Mouse (Mus musculus): Measurements from ENCODE around the gene Thoc2. TPM values are rescaled to one million over a fixed set of nuclear protein-coding genes. Genes with fewer than 3 reads are reported as not detected.
"Not testable (repeated sequence)": the region's sequence is repeated elsewhere in the genome, so short reads cannot be mapped to it uniquely, and the experiment has no call there.

The Thoc2 gene
- total RNA-seq (2021): 10 to 100 TPM; 48.5 to 51.0 TPM
- long read RNA-seq, experiment 1, full-length matches to known transcripts: 2 of 11 reads
- long read RNA-seq, experiment 1, partial matches to known transcripts: 2 of 11 reads
- long read RNA-seq, experiment 1, other reads (novel, unspliced or antisense): 7 of 11 reads
- long read RNA-seq, experiment 2, full-length matches to known transcripts: 2 of 11 reads
- long read RNA-seq, experiment 2, partial matches to known transcripts: 1 of 11 reads
- long read RNA-seq, experiment 2, other reads (novel, unspliced or antisense): 8 of 11 reads

DNA sequence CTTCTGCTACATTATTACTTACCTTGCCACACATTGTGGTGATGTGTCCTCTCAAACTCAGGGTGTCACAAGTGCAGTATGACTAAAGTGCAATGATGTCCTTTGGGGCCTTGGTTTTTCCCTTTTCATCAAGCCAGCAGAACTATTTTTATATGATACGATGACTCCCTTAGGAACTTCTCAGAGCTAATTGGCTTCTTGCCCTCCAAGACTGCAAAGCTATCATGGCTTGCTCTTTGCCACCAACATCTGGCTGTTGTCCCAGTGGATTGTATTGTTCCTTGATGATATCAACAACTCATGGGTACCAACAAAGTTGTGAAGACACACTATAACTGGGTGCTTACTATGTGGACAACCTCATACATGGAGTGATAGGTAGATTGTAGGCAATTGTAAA, at the start of gene Thoc2:
TSS of gene Thoc2 (minus strand) at position 101 of the 400 bp plus-strand sequence.
- intact Hi-C loops (cut with DNase I): no loop called here
- no peak for DNase-seq (ENCODE audit: extremely low spot score in 1 of 2, low spot score in 2 of 2)
- no peak within 1 kb of the TSS for H3K4me3 ChIP-seq
- no peak for TF ChIP-seq CTCF (IDR thresholded peaks at IDR 0.05)
- H3K27ac ChIP-seq: no peak within 1 kb of the TSS

DNA sequence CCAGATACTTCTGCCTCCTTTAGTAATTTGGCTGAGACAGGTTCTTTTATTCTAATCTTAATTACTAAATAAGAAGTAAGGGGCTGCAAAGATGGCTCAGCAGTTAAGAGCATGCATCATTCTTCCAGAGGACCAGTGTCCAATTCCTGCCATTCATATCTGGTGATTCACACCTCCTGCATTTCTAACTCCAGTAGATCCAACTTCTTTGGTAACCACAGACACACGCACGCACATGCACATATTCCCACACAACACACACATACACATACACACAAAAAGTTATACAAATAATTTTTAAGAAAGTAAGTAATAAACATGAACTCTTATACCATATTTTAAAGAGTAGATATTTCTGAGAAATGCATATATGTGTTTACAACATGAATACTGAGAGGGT, 49.6 kb upstream of the Thoc2 start:
- no peak for DNase-seq (ENCODE audit: extremely low spot score in 1 of 2, low spot score in 2 of 2)
- intact Hi-C loops (cut with DNase I): no loop called here
- no peak overlapping the region for H3K27ac ChIP-seq
- no peak for TF ChIP-seq CTCF (IDR thresholded peaks at IDR 0.05)
- H3K4me3 ChIP-seq: no peak overlapping the region

DNA sequence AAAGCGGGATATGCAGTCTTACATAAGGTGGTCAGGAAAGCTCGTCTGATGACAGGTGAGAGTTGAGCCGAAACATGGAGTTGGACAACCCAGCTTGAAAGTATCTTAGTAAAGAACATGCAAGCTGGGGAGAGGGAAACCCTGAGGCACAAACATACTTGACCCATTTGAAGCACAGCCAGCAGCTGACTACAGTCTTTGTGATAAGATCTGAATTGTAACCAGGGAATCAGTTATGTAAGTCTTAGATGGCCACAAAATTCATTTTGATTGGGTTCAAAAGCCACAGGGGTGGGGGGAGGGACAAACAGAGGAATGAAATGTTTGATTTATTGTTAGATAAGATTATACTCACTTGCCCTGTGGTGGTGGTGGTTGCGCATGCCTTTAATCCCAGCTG, 48.9 kb upstream of the Thoc2 start:
- intact Hi-C loops (cut with DNase I): no loop called here
- DNase-seq (ENCODE audit: extremely low spot score in 1 of 2, low spot score in 2 of 2): no peak

DNA sequence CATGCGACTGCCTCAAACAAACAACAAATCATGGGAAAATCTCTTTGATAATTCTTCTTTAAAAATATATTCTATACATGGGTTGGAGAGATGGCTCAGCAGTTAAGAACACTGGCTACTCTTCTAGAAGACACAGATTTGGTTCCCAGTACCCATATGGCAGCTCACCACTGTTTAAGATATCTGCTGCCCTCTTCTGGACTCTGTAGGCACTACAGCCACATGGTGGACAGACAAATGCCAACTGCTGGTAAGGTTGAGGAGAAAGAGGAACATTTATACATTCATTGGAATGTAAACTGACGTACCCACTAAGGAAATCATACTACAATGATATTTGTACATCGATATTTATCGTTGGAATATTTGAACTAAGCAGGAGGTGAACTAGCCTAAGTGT, 36.7 kb upstream of the Thoc2 start:
- intact Hi-C loops (cut with DNase I): no loop called here
- TF ChIP-seq CTCF (IDR thresholded peaks at IDR 0.05): peak; percentile 29
- Histone ChIP-seq H3K27ac (no peak overlapping the region), H3K4me3 (no peak overlapping the region)
- DNase-seq (ENCODE audit: extremely low spot score in 1 of 2, low spot score in 2 of 2): no peak

More for the DNA sequence above, 48.9 kb upstream of the Thoc2 start:
- no peak for TF ChIP-seq CTCF (IDR thresholded peaks at IDR 0.05)
- no peak overlapping the region for H3K4me3 ChIP-seq
- H3K27ac ChIP-seq: no peak overlapping the region

DNA sequence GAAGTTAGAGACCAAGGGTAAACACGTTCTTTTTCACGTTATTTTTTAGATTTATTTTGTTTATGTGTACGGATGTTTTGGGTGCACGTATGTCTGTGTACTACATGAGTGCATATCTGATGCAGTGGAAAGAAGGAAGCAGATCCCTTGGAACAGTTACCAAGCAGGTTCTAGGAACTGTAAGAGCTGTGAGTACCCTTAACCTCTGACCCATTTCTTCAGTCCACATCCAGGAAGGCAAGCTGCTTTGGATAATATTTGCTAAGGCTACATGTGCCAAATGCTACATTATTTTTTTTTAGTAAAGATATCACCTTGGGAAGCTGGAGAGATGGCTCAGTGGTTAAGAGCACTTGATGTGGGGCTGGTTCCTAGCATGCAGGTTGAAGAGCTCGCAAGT, 21.4 kb upstream of the Thoc2 start:
- no peak for DNase-seq (ENCODE audit: extremely low spot score in 1 of 2, low spot score in 2 of 2)
- intact Hi-C loops (cut with DNase I): no loop called here
- TF ChIP-seq CTCF (IDR thresholded peaks at IDR 0.05): no peak
- no peak overlapping the region for H3K4me3 ChIP-seq
- no peak overlapping the region for H3K27ac ChIP-seq

DNA sequence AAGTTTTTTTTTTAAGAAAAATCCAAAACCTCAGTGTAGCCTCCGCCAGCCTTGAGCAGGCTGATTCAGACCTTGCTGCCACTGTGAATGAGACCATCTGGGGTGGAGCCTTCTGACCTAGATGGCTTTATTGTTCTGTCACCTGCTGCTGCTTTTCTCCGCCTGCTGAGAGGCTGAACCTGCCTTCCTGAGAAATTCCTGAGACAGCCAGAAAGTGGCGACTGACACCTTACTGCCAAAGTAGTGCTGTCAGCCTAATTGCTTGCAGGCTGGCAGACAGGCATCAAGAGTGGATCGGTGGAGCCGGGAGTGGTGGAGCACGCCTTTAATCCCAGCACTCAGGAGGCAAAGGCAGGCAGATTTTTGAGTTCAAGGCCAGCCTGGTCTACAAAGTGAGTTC, 11.3 kb upstream of the Thoc2 start:
- intact Hi-C loops (cut with DNase I); DNase-seq (ENCODE audit: extremely low spot score in 1 of 2, low spot score in 2 of 2); H3K27ac ChIP-seq; H3K4me3 ChIP-seq: not testable (repeated sequence)

DNA sequence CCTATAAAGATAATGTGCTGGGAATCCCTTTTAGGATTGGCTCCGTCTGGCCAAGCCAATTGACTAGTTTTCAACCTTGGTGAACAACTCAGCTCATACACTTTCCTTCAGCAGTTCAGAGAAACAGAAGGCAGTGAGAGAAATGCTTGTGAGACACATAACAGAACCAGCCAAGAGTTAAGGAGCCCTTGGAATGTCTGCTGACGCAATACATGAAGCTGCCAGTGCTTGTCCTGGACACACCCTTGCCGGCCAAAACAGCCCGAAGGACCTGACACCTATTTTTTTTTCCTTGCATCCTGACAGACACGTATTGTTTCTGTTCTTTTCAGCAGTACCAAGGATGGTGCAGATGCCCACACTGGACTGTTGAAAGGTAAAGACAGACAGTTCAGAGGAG, 4.2 kb upstream of the Thoc2 start:
- no peak overlapping the region for H3K27ac ChIP-seq
- TF ChIP-seq CTCF (IDR thresholded peaks at IDR 0.05): no peak
- H3K4me3 ChIP-seq: no peak overlapping the region
- DNase-seq (ENCODE audit: extremely low spot score in 1 of 2, low spot score in 2 of 2): no peak
- intact Hi-C loops (cut with DNase I): no loop called here

DNA sequence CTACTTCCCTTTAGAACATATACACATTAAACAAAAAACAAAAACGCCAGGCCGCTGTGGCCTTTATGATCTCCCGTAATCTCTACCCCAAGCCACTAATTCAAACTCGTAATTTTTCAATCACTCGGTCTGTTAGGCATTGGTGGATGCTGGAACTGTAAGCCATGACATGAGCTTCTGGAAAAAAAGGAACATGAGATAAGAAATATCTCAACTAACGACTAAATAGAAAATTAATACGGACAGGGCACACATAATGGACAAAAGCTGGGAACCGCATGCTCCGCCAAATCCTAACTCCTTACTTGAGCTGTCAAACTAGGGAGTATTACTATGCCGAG, 8.4 kb downstream of the Thoc2 start:
- peak overlapping the region; percentile 75 for H3K4me3 ChIP-seq
- no peak for TF ChIP-seq CTCF (IDR thresholded peaks at IDR 0.05)
- intact Hi-C loops (cut with DNase I): no loop called here
- peak overlapping the region; percentile 60 for H3K27ac ChIP-seq
- DNase-seq (ENCODE audit: extremely low spot score in 1 of 2, low spot score in 2 of 2): no peak

DNA sequence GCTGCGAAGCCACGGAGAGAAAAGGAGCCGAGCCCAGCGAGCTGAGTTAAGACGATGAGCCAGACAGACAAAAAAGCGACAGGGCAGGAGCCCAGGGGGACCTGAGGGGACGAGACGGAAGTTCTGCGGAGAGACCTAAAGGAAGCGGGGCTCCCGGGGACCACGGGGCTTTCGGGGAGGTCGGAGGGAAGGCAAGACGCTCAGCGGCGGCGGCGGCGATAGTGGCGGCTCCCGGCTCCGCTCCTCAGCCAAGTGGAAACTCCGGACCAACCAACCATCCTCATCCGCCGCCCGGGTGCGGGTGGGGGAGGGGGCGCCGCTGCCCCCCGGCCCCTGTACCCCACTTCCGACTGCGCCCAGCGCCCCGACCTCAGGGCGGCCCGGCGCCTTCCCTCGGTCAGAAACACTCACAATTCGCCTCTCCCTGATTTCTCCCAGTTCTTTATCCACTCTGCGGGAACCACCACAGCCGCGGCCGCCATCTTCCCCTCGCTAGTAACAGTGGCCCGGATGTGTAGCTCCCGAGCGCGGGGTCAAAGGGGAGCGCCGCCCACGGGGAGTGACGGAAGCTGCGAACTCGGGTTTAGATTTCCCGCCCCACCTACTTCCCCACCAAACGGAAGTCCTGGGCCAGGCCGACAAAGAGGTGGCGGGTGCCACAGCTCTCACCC, 8.9 kb downstream of the Thoc2 start:
- intact Hi-C loops (cut with DNase I): no loop called here
- peak overlapping the region; percentile 81 for H3K27ac ChIP-seq
- TF ChIP-seq CTCF (IDR thresholded peaks at IDR 0.05): no peak
- H3K4me3 ChIP-seq: peak overlapping the region; percentile 75
- DNase-seq (ENCODE audit: extremely low spot score in 1 of 2, low spot score in 2 of 2): peak; percentile 84 to 85

DNA sequence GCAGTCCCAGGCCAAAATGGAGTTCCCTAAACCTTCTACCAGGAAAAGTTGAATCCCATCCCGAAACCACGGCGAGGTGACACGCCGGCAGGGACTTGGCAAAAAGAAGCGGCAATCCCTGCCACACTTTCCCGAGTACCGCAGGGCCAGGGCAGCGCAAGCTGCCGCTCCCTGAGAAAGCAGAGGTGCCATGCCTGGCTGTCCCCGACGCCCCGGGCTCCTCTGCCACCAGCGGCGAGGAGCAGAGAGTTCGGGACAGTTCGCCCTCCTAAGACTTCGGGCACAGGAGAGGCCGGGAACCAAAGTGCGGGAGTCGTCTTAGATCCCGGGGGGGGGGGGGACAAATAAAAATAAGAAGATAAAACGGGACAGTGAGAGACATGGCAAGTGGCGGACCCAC, 9.5 kb downstream of the Thoc2 start:
- peak in 1 of 2 experiments; percentile 10 for DNase-seq (ENCODE audit: extremely low spot score in 1 of 2, low spot score in 2 of 2)
- Histone ChIP-seq H3K4me3 (peak overlapping the region; percentile 75), H3K27ac (peak overlapping the region; percentile 81; the same call in 1 of the 2 replicates)
- intact Hi-C loops (cut with DNase I): no loop called here
- no peak for TF ChIP-seq CTCF (IDR thresholded peaks at IDR 0.05)

DNA sequence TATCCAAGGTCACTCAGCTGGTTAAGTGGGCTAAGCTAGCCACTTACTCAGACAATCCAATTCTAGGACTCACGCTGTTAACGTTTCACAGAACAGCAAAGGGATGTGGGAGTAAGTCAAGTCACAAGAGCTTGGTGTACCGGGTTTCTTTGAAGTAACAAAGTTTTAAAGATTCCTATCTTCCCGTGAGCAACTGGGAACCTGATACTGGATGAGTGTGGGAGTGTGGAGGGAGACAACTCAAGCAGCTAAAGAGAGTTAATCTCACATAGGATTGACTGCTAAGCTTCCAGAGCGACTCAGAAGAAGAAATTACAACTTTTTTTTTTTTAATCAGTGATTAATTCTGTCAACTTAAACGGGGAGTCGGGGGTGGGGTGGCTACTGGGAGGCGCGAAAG, 10.0 kb downstream of the Thoc2 start:
- DNase-seq (ENCODE audit: extremely low spot score in 1 of 2, low spot score in 2 of 2): no peak
- H3K4me3 ChIP-seq: peak overlapping the region; percentile 75
- intact Hi-C loops (cut with DNase I): no loop called here
- no peak for TF ChIP-seq CTCF (IDR thresholded peaks at IDR 0.05)
- no peak overlapping the region for H3K27ac ChIP-seq

DNA sequence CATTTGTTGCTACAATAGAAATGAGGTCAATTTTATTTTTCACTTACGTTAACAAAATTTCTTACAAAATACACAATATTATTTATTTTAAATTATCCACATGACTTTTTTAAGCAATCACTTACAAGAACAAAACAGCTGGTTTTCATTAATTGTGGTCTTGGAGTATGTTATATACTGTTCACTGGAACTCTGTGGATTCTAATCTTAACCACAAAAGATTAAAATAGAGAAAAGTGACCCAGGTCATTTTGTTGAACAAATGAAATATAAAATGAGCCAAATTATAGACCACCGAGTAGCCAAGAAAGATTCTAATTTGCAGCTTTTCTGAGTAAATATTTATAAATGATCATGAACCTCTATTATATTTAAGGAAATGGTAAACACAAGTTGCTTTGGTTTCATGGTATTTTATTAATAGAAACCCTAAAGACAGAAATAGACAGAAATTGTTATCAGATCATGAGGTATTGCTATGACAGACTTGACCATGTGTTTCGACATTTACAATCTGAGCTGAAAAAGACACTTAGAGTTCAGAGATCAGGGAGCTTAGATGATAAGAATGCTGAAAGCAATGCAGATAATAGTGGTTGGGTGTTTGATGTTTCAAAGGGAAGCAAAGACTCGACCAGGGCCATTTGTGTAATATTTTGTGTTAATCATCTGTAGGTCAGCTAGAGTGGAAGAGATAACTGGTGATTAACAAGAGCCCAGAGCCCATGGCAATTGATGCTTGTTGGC, 35.5 kb downstream of the Thoc2 start:
- H3K27ac ChIP-seq: no peak overlapping the region
- H3K4me3 ChIP-seq: no peak overlapping the region
- intact Hi-C loops (cut with DNase I): no loop called here
- DNase-seq (ENCODE audit: extremely low spot score in 1 of 2, low spot score in 2 of 2): no peak
- TF ChIP-seq CTCF (IDR thresholded peaks at IDR 0.05): no peak
